Mouse (Mus musculus): ENCODE measurements around the gene Gpx5. TPM values are rescaled to one million over a fixed set of nuclear protein-coding genes. Genes with fewer than 3 reads are reported as not detected.

The Gpx5 gene
- total RNA-seq (2023) = not detected

DNA sequence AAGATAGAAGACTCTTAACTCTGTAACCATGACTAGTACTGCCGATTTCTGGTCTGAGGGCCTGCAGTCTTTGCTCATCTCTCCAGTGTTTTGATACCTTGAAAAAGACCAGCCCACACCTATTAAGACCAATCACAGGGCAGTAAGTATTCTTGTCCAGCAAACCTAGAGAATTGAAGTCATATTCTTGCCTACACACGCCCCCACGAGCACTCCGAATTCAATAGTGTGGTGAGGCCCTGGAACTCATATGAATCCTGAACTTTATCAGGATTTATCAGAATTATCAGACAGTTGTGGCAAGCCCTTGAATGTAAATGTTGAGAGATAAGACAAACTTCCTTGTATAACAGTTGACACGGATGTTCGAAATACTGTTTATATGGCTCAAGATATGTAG is at the start of gene Gpx5:
Gene Gpx5, minus strand, starts transcription at position 101 of the 400 bp plus-strand sequence.

DNA sequence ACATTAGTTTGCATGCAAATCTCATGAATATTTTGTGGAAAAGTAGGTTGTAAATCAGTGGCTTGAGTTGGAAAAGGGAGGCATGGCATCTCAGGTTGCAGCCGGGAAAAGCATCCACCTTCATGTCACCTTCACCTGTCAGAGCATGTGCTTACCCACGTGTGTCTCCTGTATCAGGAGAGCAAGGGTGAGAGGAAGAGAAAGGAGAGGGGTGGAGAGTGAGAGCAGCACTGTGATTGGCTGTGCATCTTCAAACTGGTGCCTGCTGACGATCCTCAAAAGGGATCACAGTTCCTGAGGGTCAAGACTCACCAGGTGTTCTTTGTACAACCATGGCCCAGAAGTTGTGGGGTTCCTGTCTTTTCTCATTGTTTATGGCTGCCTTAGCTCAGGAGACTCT is 19.4 kb upstream of the Gpx5 start, which contains the start of gene Gpx6:
Gene Gpx6, plus strand, starts transcription at position 200 of the 400 bp plus-strand sequence.

Other genes starting within 250 kb of the Gpx5 start
- not detected for gene Olfr1370, start 217.8 kb downstream of the Gpx5 start, total RNA-seq (2023)
- not detected for gene Olfr1369-ps1, start 181.2 kb downstream of the Gpx5 start, total RNA-seq (2023)
- not detected for gene Olfr263, start 163.1 kb downstream of the Gpx5 start, total RNA-seq (2023)
- gene Olfr1368, start 146.9 kb downstream of the Gpx5 start, total RNA-seq (2023) = not detected
- 10 to 100 TPM; 48.2 to 51.2 TPM for gene Trim27, start 113.3 kb downstream of the Gpx5 start, total RNA-seq (2023)
- not detected for gene Gpx6, start 19.4 kb upstream of the Gpx5 start, total RNA-seq (2023)
- not detected for gene Olfr1367, start 54.2 kb upstream of the Gpx5 start, total RNA-seq (2023)
- 1 to 10 TPM; 2.3 to 2.9 TPM for gene Zscan12, start 70.1 kb upstream of the Gpx5 start, total RNA-seq (2023)
- 10 to 100 TPM; 23.5 to 24.5 TPM for gene Zkscan3, start 110.0 kb upstream of the Gpx5 start, total RNA-seq (2023)
- gene Pgbd1, start 148.3 kb upstream of the Gpx5 start, total RNA-seq (2023) = not detected
- 1 to 10 TPM; 8.4 to 9.1 TPM for gene Zscan26, start 161.0 kb upstream of the Gpx5 start, total RNA-seq (2023)
- not detected for gene Nkapl, start 175.8 kb upstream of the Gpx5 start, total RNA-seq (2023)
- gene Zkscan4, start 186.2 kb upstream of the Gpx5 start, total RNA-seq (2023) = under 1 TPM in 1 of 2 experiments, not detected in 1; 0.22 TPM
- gene Gm10065, start 186.7 kb upstream of the Gpx5 start, total RNA-seq (2023) = not detected
- 1 to 10 TPM; 2.4 to 2.7 TPM for gene AK157302, start 202.5 kb upstream of the Gpx5 start, total RNA-seq (2023)
- 10 to 100 TPM; 11.5 to 12.9 TPM for gene Gm11273, start 208.7 kb upstream of the Gpx5 start, total RNA-seq (2023)
- gene Zkscan8, start 238.4 kb upstream of the Gpx5 start, total RNA-seq (2023) = 1 to 10 TPM; 2.4 to 3.9 TPM